ENCODE assay signal across 27 mouse cellular contexts in the genomic region with DNA sequence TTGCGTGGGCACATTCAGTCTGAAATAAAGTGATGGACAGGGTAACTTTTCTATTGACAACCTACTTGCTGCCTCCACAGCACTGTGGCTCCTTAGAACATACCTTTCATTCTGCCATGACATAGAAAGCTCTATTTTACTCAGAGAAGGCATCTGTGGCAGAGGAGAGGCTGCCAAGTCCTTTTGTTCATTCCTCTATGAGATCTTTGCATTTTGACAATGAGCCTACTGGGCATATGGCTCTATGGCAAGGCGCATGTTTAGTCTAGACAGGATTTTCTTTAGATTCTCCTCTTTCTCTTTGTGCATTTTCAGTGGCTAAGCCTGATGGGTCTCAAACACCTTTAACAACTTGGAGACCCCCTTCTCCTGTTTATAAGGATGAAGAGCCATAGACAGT.
"Had no signal": no experiment of that assay in that cellular context is flagged by ENCODE, and none has a peak within 500 bp of the region (broad histone marks: within the 10 kb centered on the region; RNA-seq: fewer than 3 reads in every experiment).

No protein-coding gene starts in this region.

- H3K36me3 ChIP-seq: hindbrain, embryonic 10.5 days; kidney, embryonic 15.5 days; liver, embryonic 13.5 days had no signal

- H3K27me3 ChIP-seq: heart, embryonic 12.5 days; hindbrain, embryonic 13.5 days; hindbrain, embryonic 15.5 days; kidney, embryonic 15.5 days; limb, embryonic 12.5 days; liver, embryonic 13.5 days; liver, embryonic 15.5 days had no signal

- H3K4me2 ChIP-seq: heart, embryonic 12.5 days; hindbrain, embryonic 13.5 days; hindbrain, embryonic 15.5 days; kidney, embryonic 15.5 days; limb, embryonic 12.5 days; liver, embryonic 11.5 days; liver, embryonic 13.5 days; liver, embryonic 15.5 days had no signal

- DNase-seq: gastrocnemius, adult 2 months; gastrocnemius, postnatal 10 days; gastrocnemius, postnatal 25 days; heart, adult 2 months; heart, postnatal 10 days; heart, postnatal 4 days; kidney, adult 11 months; kidney, adult 2 months; kidney, adult 9 months; kidney, postnatal 14 days; kidney, postnatal 36 days; layer of hippocampus, adult 9-11 months; layer of hippocampus, postnatal 36 days; liver; liver, embryonic 13.5 days had no signal

- H3K9ac ChIP-seq: heart, embryonic 12.5 days; hindbrain, embryonic 13.5 days; hindbrain, embryonic 15.5 days; kidney, embryonic 15.5 days; limb, embryonic 12.5 days; liver, embryonic 13.5 days; liver, embryonic 15.5 days had no signal

- H3K4me3 ChIP-seq: gastrocnemius, adult 2 months; heart, adult 2 months; heart, embryonic 12.5 days; hindbrain, embryonic 10.5 days; hindbrain, embryonic 13.5 days; hindbrain, embryonic 15.5 days; kidney, embryonic 15.5 days; limb, embryonic 10.5 days; limb, embryonic 12.5 days; liver, embryonic 13.5 days; liver, embryonic 15.5 days had no signal

- H3K27ac ChIP-seq: gastrocnemius, adult 2 months; heart, adult 2 months; hindbrain, embryonic 10.5 days; hindbrain, embryonic 13.5 days; hindbrain, embryonic 15.5 days; hindbrain, postnatal 0 days; kidney, embryonic 15.5 days; kidney, postnatal 0 days; limb, embryonic 10.5 days; limb, embryonic 12.5 days; liver, embryonic 13.5 days; liver, embryonic 15.5 days had no signal

- ATAC-seq: hindbrain, postnatal 0 days; intestine, embryonic 16.5 days had no signal

- H3K4me1 ChIP-seq: hindbrain, embryonic 13.5 days; hindbrain, embryonic 15.5 days; kidney, embryonic 15.5 days; limb, embryonic 10.5 days; liver, embryonic 13.5 days; liver, embryonic 15.5 days had no signal

- H3K9me3 ChIP-seq: heart, embryonic 12.5 days; hindbrain, embryonic 10.5 days; hindbrain, embryonic 13.5 days; hindbrain, embryonic 15.5 days; kidney, embryonic 15.5 days; limb, embryonic 10.5 days; limb, embryonic 12.5 days; liver, embryonic 13.5 days; liver, embryonic 15.5 days had no signal
